Mouse (Mus musculus) retina, embryonic 14.5 days (tissue): ENCODE results near the gene Ptgis.

Experiments
- DNase-seq: peaks from one replicate; pipeline ENCODE4 v3.0.0-alpha.2; 2015; ENCODE audit warnings: low spot score

Gene Ptgis

GRCm38 (mm10) chr2:167150135-167150534, 90.3 kb downstream of the Ptgis start:
- no peak for DNase-seq

GRCm38 (mm10) chr2:167149035-167149434, 91.4 kb downstream of the Ptgis start:
- DNase-seq, result no peak

GRCm38 (mm10) chr2:167147708-167148107, 92.7 kb downstream of the Ptgis start:
- no peak for DNase-seq

GRCm38 (mm10) chr2:167145904-167146303, 94.5 kb downstream of the Ptgis start:
- DNase-seq, result no peak

GRCm38 (mm10) chr2:167144439-167145307, 95.7 kb downstream of the Ptgis start:
- no peak for DNase-seq

GRCm38 (mm10) chr2:167143914-167144313, 96.5 kb downstream of the Ptgis start:
- no peak for DNase-seq

GRCm38 (mm10) chr2:167142282-167142681, 98.1 kb downstream of the Ptgis start:
- no peak for DNase-seq

GRCm38 (mm10) chr2:167141810-167142209, 98.6 kb downstream of the Ptgis start:
- no peak for DNase-seq
